Mouse (Mus musculus): ENCODE results near the gene Csgalnact2.

Csgalnact2 gene

GRCm38 (mm10) chr6:118138731-118139709 lies at the start of gene Csgalnact2:
Gene Csgalnact2, minus strand, starts transcription at chr6:118139140.
- DNase-seq (ENCODE audit: low spot score), result peak; percentile 86

- no peak for DNase-seq (ENCODE audit: low spot score)
These were observed 49.7 kb upstream of the Csgalnact2 start for GRCm38 (mm10) chr6:118188599-118188998.

DNA sequence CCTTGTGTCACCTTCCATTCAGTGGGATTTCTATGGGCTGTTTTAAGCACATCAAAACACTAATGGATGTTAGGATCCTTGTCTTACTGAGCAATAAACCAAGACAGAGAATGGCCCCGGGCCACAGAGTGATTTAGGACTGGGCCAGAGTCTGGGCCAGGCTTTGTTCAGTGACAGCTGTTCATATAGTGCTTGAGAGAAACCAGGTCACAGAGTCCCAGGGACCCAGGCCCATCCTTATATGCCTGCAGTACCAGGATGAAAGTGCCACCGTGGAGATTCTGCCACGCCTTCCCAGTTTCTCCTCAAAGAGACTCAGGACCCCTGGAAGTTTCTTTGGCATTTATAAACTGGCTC lies 48.3 kb upstream of the Csgalnact2 start:
- no peak for DNase-seq (ENCODE audit: low spot score)

DNA sequence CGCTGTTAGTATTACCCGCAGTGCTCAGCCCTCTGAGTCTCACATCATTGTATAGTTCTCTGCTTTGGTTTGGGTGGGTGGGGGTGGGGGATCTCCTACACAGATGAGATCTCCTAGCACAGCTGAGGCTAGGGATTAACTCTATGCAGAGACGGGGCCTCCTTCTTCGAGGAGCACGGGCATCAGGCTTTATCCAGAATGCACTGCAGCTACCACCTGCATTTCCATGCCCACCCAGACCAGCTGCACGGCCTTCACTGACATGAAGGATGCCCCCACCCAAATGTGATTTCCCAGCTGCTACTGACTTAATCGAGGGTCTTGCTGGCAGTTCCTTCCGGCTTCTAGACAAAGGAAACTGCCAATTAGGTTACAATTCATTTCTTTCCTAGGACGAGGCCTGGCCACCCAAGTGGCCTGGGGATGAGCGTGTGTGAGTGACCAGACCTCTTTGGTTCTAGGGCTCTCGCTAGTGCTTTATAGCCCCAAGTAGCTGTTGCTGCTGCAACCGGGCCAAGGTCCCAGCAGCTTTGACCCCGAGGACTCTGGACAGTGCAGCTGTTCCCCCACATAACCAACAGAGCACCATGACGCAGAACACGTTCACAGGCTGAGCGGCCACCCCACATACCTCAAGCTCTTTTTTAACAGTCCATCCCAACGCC lies 47.8 kb upstream of the Csgalnact2 start:
- DNase-seq (ENCODE audit: low spot score), result no peak

GRCm38 (mm10) chr6:118184126-118184525 lies 45.2 kb upstream of the Csgalnact2 start:
- DNase-seq (ENCODE audit: low spot score), result no peak

GRCm38 (mm10) chr6:118180085-118180423 lies 41.1 kb upstream of the Csgalnact2 start:
- DNase-seq (ENCODE audit: low spot score), result no peak

GRCm38 (mm10) chr6:118179316-118180084 lies 40.6 kb upstream of the Csgalnact2 start:
- DNase-seq (ENCODE audit: low spot score), result peak; percentile 40

GRCm38 (mm10) chr6:118173975-118174328 lies 35.0 kb upstream of the Csgalnact2 start:
- DNase-seq (ENCODE audit: low spot score), result no peak

DNA sequence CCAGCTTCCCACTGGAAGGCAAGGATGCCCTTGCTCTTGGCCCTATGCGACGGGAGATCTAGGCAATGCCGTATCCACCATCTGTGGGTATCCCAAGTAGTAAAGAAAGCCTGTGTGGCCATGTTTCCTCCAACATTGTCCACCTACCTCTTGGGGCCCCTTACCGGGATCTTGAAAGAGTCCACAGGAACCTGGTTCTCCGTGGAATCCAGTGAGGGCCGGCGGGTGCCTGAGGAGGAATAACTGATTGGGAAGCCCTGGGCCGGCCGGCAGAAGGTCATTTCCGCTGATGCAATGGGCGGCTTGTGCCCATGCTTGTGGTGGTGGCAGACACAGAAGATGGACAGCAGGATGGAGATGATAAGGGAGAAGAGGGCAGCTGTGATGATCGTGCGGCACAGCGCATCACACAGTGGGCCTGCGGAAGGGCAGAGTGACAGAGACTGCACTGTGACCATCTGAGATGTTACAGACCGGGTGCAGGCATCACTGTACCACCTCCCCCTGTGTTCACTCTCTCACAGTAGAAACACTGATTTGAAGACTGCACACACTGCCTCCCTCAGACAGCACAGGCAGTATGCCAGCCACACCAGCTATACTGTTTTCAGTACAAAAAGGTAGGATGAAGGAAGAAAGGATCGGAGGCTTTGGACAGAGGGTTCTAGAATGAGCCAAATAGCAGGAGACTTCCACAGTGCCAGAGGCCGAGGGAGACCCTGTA lies 34.5 kb upstream of the Csgalnact2 start:
- no peak for DNase-seq (ENCODE audit: low spot score)

- DNase-seq (ENCODE audit: low spot score), result no peak
These were observed 32.4 kb upstream of the Csgalnact2 start for GRCm38 (mm10) chr6:118171386-118171785.

GRCm38 (mm10) chr6:118168106-118168505 lies 29.2 kb upstream of the Csgalnact2 start:
- DNase-seq (ENCODE audit: low spot score), result no peak

DNA sequence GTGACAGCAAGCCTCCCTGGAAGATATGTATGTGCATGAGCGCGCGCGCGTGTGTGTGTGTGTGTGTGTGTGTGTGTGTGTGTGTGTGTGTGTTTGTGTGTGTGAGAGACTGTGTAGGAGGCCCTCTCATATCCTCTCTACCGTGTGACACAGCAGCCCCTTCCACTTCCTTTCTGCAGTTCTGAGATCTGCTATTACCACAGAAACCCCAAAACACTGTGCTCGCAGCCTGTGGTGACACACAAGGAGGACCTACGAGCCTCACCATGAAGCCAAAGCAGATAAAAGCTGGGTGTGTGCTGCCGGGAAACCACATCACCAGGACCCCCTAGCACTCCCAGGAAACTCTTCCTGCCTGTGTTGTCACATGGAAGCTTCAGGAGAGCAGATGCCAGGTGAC lies 28.1 kb upstream of the Csgalnact2 start:
- no peak for DNase-seq (ENCODE audit: low spot score)

DNA sequence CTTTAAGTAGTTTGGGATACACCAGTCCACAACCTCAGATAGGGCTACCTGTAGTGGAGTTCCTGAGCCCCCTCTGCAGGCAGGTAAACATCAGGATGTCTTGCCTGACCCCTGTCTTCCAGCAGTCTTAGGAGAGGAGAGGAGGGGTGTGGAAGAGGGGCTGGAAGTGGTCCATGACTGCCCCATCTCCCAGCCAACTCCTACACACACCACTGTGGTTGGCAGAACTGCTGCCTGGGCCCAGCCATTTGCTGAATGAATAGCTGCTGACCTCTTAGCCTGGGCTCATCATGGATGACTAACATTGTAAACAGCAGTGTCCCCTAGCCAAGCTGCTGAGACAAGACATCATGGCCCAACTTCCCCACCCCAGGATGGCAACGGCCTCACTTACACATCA lies 26.6 kb upstream of the Csgalnact2 start:
- DNase-seq (ENCODE audit: low spot score), result no peak

- DNase-seq (ENCODE audit: low spot score), result no peak
These were observed 25.8 kb upstream of the Csgalnact2 start for GRCm38 (mm10) chr6:118164691-118165090.

- DNase-seq (ENCODE audit: low spot score), result no peak
These were observed 24.1 kb upstream of the Csgalnact2 start for GRCm38 (mm10) chr6:118163086-118163485.

DNA sequence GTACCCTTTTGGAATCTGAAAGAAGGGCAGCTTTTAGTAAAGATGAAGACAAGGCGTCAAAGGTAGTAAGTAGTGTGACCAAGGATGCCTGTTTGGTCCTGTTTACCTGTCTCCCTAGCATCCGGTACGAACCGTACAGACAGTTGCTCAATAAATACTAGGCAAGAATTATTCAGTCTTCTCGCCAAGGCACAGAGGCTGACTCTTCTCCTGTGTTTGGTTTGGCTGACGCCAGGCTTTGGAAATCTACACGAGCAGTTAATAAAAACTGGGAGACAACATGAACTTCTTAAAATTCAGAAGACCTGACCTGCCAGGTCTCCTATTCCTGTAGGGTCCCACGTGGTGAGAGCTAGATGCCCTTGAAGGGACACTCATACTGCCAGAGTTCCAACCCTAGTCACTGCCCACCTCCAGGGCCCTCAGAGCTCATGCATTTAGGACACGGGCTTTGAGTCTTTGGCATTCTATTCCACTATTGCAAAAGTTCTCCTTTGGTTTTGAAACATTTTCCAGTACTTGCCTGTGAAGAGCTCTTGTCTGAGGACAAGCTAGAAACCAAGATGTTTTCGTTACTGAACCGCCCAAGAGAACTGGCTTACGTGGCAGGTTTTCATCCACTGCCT lies 23.6 kb upstream of the Csgalnact2 start:
- DNase-seq (ENCODE audit: low spot score), result no peak

DNA sequence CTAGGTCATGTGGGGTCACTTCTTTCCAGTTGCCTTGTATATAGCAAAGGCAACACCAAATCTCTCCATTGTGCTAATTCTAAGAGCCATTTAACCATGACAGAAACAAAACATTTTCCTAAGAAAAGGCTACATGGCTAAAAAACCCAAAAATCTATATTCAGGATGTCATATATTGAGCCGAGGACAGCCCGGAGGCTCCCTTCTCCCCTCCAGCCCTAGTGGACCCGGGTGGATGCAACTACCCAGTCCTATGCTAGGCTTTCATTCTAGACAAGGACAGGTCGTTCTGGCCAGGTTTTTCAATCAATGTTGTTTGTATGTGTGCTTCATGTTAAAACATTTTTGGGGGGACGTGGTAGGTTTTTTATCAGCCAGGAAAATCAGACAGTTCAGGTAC lies 14.2 kb upstream of the Csgalnact2 start:
- DNase-seq (ENCODE audit: low spot score), result no peak

DNA sequence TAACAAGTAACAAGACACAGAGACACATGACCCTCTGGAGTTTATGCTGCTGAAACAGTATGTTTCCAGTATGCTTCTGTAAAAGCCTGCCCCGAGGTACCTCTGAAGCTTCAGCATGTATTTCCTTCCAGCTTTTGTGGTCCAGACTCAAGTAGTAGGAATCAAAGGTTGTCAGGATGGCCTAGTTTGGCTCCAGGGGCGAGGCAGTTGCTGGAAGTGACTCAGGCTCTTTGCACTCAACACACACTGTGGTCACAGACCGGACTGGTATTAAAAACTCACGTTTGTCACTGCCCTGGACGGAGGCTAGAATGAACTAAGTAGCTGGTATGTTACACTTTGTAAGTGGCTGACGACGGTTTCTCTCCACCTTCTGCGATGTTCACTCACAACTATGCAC lies 12.0 kb upstream of the Csgalnact2 start:
- no peak for DNase-seq (ENCODE audit: low spot score)

DNA sequence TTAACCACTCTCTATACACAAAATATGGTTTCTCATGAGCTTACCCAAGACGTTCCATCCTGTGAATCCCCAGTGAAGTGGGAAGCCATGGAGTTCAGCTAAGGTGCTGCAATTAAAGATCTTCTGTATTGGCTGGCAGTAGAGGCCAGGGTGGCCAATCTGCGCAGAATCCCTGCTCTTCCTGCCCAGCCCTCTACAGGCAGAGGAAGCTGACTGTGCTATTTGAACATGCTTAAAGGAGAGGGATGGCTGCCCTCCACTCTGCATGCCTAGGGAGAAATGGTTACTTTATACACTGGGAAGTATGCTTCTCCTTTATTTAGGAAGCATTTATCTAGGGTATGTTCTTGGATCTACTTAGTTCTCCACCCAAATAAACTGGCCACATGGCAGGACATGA lies 11.6 kb upstream of the Csgalnact2 start:
- no peak for DNase-seq (ENCODE audit: low spot score)

GRCm38 (mm10) chr6:118150128-118150527 lies 11.2 kb upstream of the Csgalnact2 start:
- no peak for DNase-seq (ENCODE audit: low spot score)

- DNase-seq (ENCODE audit: low spot score), result no peak
These were observed 2.0 kb upstream of the Csgalnact2 start for GRCm38 (mm10) chr6:118140961-118141360.

GRCm38 (mm10) chr6:118137148-118137547 lies 1.8 kb downstream of the Csgalnact2 start:
- no peak for DNase-seq (ENCODE audit: low spot score)

All from ovary, adult 18-20 months (tissue).